Mouse (Mus musculus) MEL (cell line): ENCODE measurements around the gene Rnf152. TPM values are rescaled to one million over a fixed set of nuclear protein-coding genes. Genes with fewer than 3 reads are reported as not detected.

Experiments used
- DNase-seq: peaks from one replicate; pipeline ENCODE4 v3.0.0; 2011; ENCODE audit warnings: low read depth, low spot score
- H3K27ac ChIP-seq: 2 replicates; pipeline ENCODE4 v1.5.1; 2012; ENCODE audit warnings: low read depth, mild to moderate bottlenecking, control low read depth, low read length, moderate library complexity; ENCODE audit not compliant: control insufficient read depth
- H3K27me3 ChIP-seq, 2 experiments: fragments of 150-350 bp in 1 of 2; sonication (generic) in 1 of 2; 2 replicates each; pipeline ENCODE4 v1.6.1; 2012; ENCODE audit warnings: low read length in 2 of 2, mild to moderate bottlenecking in 2 of 2, improper control_type of control experiment in 1 of 2, moderate library complexity in 1 of 2; ENCODE audit not compliant: insufficient read depth in 2 of 2, control insufficient read depth in 1 of 2
- H3K36me3 ChIP-seq, 2 experiments: 2 replicates each; pipeline ENCODE4 v1.6.1; 2012 to 2014; ENCODE audit warnings: low read length in 2 of 2, improper control_type of control experiment in 1 of 2, inconsistent platforms in 1 of 2, mild to moderate bottlenecking in 1 of 2; ENCODE audit not compliant: insufficient read depth in 2 of 2, control insufficient read depth in 1 of 2
- H3K4me1 ChIP-seq, 2 experiments: fragments of 150-350 bp in 1 of 2; sonication (generic) in 1 of 2; 2 replicates each; pipeline ENCODE4 v1.6.1; 2012; ENCODE audit warnings: low read length in 2 of 2, improper control_type of control experiment in 1 of 2, mild to moderate bottlenecking in 1 of 2; ENCODE audit not compliant: insufficient read depth in 2 of 2, control insufficient read depth in 1 of 2
- H3K4me3 ChIP-seq, 2 experiments: fragments of 150-350 bp in 1 of 2; sonication (generic) in 1 of 2; 2 replicates each; pipeline ENCODE4 v1.5.1; 2012; ENCODE audit warnings: low read depth in 2 of 2, low read length in 2 of 2, mild to moderate bottlenecking in 2 of 2, moderate library complexity in 2 of 2, control low read depth in 1 of 2, improper control_type of control experiment in 1 of 2; ENCODE audit not compliant: control insufficient read depth in 1 of 2, insufficient read depth in 1 of 2
- H3K79me2 ChIP-seq: 2 replicates; pipeline ENCODE4 v1.6.1; 2012; ENCODE audit warnings: mild to moderate bottlenecking, low read length, moderate library complexity; ENCODE audit not compliant: control insufficient read depth, poor library complexity, insufficient read depth
- H3K9ac ChIP-seq: 2 replicates; pipeline ENCODE4 v1.6.1; 2012; ENCODE audit warnings: low read depth, mild to moderate bottlenecking, control low read depth, low read length, moderate library complexity; ENCODE audit not compliant: control insufficient read depth, poor library complexity, severe bottlenecking
- H3K9me3 ChIP-seq: fragments of 150-350 bp; sonication (generic); replicated peaks from 2 replicates; pipeline ENCODE4 v1.6.1; 2012; ENCODE audit warnings: mild to moderate bottlenecking, low read length, improper control_type of control experiment, moderate library complexity; ENCODE audit not compliant: insufficient read depth
- BHLHE40 ChIP-seq: IDR thresholded peaks from 2 replicates; pipeline ENCODE4 v1.6.1; 2012; ENCODE audit warnings: low read depth, mild to moderate bottlenecking, inconsistent platforms, low read length, improper control_type of control experiment, borderline replicate concordance
- CHD1 ChIP-seq: IDR thresholded peaks from 2 replicates; pipeline ENCODE4 v1.6.1; 2012; ENCODE audit warnings: low read depth, mild to moderate bottlenecking, inconsistent platforms, low read length, improper control_type of control experiment
- CHD2 ChIP-seq: IDR thresholded peaks from 2 replicates; pipeline ENCODE4 v1.6.1; 2011; ENCODE audit warnings: low read length, improper control_type of control experiment
- CTCF ChIP-seq, 3 experiments: IDR thresholded peaks in 2 of 3; conservative IDR thresholded peaks in 1 of 3; 2 replicates each; pipeline ENCODE4 v1.5.1; 2011 to 2012; ENCODE audit warnings: low read length in 3 of 3, low read depth in 2 of 3, mild to moderate bottlenecking in 2 of 3, improper control_type of control experiment in 1 of 3, inconsistent platforms in 1 of 3, mixed read lengths in 1 of 3, moderate library complexity in 1 of 3; ENCODE audit not compliant: control insufficient read depth in 1 of 3, insufficient read depth in 1 of 3, poor library complexity in 1 of 3, severe bottlenecking in 1 of 3
- E2F4 ChIP-seq: IDR thresholded peaks from 2 replicates; pipeline ENCODE4 v1.6.1; 2011; ENCODE audit warnings: low read depth, low read length, improper control_type of control experiment, borderline replicate concordance
- ETS1 ChIP-seq: IDR thresholded peaks from 2 replicates; pipeline ENCODE4 v1.6.1; 2012; ENCODE audit warnings: low read depth, mild to moderate bottlenecking, inconsistent platforms, low read length, improper control_type of control experiment, moderate library complexity
- GABPA ChIP-seq: IDR thresholded peaks from 2 replicates; pipeline ENCODE4 v1.6.1; 2012; ENCODE audit warnings: low read depth, mild to moderate bottlenecking, inconsistent platforms, low read length, improper control_type of control experiment, moderate library complexity
- GATA1 ChIP-seq: IDR thresholded peaks from 2 replicates; pipeline ENCODE4 v1.6.1; 2011; ENCODE audit warnings: low read depth, low read length, improper control_type of control experiment
- HCFC1 ChIP-seq: IDR thresholded peaks from 2 replicates; pipeline ENCODE4 v1.6.1; 2012; ENCODE audit warnings: low read depth, mild to moderate bottlenecking, inconsistent platforms, low read length, improper control_type of control experiment, moderate library complexity
- KAT2A ChIP-seq: conservative IDR thresholded peaks from 2 replicates; pipeline ENCODE4 v1.6.1; 2012; ENCODE audit warnings: low read depth, low read length, improper control_type of control experiment, inconsistent platforms
- MAFK ChIP-seq: IDR thresholded peaks from 2 replicates; pipeline ENCODE4 v1.6.1; 2011; ENCODE audit warnings: low read depth, mild to moderate bottlenecking, low read length, improper control_type of control experiment, borderline replicate concordance
- MYB ChIP-seq: IDR thresholded peaks from 2 replicates; pipeline ENCODE4 v1.6.1; 2011; ENCODE audit warnings: mild to moderate bottlenecking, low read depth, low read length, improper control_type of control experiment
- MYC ChIP-seq: IDR thresholded peaks from 2 replicates; pipeline ENCODE4 v1.6.1; 2011; ENCODE audit warnings: low read depth, mild to moderate bottlenecking, low read length, improper control_type of control experiment, moderate library complexity
- RCOR1 ChIP-seq: IDR thresholded peaks from 2 replicates; pipeline ENCODE4 v1.6.1; 2012; ENCODE audit warnings: low read depth, mild to moderate bottlenecking, inconsistent platforms, low read length, improper control_type of control experiment
- USF1 ChIP-seq: IDR thresholded peaks from 2 replicates; pipeline ENCODE4 v1.6.1; 2014; ENCODE audit warnings: low read depth, mild to moderate bottlenecking, inconsistent platforms, low read length, improper control_type of control experiment, moderate library complexity
- ZMIZ1 ChIP-seq: IDR thresholded peaks from 2 replicates; pipeline ENCODE4 v1.6.1; 2012; ENCODE audit warnings: low read depth, mild to moderate bottlenecking, inconsistent platforms, low read length, improper control_type of control experiment, moderate library complexity
- ZNF384 ChIP-seq: IDR thresholded peaks from 2 replicates; pipeline ENCODE4 v1.6.1; 2012; ENCODE audit warnings: low read depth, mild to moderate bottlenecking, inconsistent platforms, low read length, improper control_type of control experiment
- polyA plus RNA-seq, 2 experiments: library from polyadenylated mRNA; stranded (reverse) in 1 of 2; unstranded in 1 of 2; fragments of >175 nt in 1 of 2; fragments of >200 nt in 1 of 2; gene quantifications; 2 replicates each; pipeline versions ENCODE4 v1.2.1 to v1.2.4; 2012; ENCODE audit warnings: low replicate concordance in 2 of 2, low read depth in 1 of 2; ENCODE audit not compliant: insufficient read length in 2 of 2, insufficient read depth in 1 of 2, missing spikeins in 1 of 2
- total RNA-seq: library from RNA; depleted of rRNA; stranded (reverse); fragments of 300-350 nt; gene quantifications from 2 replicates; pipeline ENCODE4 v1.2.3, GENCODE M21; 2012

Gene Rnf152
- total and polyA plus RNA-seq, 3 experiments, result not detected

DNA sequence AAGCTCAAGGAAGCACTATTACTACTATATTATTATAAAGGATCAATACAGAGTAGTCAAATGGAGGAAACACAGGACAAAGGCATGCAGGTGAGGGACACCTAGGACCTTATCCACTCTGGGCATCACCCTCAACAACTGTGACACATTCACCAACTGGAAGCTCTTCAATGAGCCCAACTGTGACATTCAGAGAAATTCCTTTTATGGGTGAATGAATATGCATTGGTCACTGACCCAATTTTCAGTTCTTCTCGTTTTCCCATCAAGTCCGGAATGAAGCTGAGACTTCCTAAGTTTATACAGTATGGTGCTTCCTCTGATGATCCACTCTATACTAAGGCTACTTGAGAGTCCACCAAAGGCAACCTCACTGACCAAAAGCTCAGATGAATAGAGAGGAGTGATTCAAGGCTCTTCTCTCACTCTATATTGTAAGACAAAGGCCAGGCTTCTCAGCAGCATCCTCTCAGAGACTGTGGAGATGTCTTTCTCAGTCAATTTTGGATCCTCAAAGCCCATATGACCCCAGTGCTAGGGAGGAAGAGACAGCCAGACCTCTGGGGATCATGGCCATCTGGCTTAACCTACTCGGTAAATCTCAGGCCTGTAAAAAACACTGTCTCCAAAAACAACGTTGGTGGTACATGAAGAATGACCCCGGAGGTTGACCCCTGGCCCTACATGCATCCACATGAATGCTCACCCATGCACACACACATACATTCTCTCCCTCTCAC is 25.8 kb downstream of the Rnf152 start:
- no peaks in the 10 kb centered on the region for H3K36me3 ChIP-seq
- no peak for DNase-seq
- no peak overlapping the region for H3K4me3 ChIP-seq
- H3K9ac ChIP-seq, result no peak overlapping the region
- H3K27me3 ChIP-seq, result no peaks in the 10 kb centered on the region
- H3K79me2 ChIP-seq, result no peaks in the 10 kb centered on the region
- no peak overlapping the region for H3K27ac ChIP-seq
- TF ChIP-seq MYC (no peak), GABPA (no peak), MAFK (no peak), KAT2A (no peak), HCFC1 (no peak), USF1 (no peak), CHD1 (no peak), ZNF384 (no peak), CHD2 (no peak), ETS1 (no peak), MYB (no peak), ZMIZ1 (no peak)
- no peaks in the 10 kb centered on the region for H3K4me1 ChIP-seq
- H3K9me3 ChIP-seq, result no peaks in the 10 kb centered on the region

DNA sequence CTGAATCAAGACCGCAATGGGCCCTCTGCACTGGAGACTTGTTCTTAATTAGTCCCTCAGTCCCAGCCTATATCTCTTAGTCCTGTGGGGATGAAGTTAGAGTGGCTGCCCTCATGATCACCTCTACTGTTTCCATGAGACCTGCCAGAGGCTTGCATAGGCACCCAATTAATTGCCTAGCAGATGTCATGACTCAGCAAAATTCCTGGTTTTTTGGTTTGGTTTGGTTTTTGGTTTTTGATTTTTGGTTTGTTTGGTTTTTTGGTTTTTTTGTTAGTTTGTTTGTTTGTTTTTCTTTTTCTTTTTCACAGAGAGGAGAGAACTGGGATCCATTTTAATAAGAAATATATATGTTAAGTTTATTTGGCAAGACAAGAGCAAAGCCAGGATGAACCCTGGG is 28.7 kb downstream of the Rnf152 start:
- Histone ChIP-seq H3K9me3 (no peaks in the 10 kb centered on the region), H3K4me3 (no peak overlapping the region), H3K36me3 (no peaks in the 10 kb centered on the region), H3K79me2 (no peaks in the 10 kb centered on the region), H3K4me1 (no peaks in the 10 kb centered on the region), H3K27me3 (no peaks in the 10 kb centered on the region), H3K27ac (no peak overlapping the region), H3K9ac (no peak overlapping the region)
- no peak for TF ChIP-seq E2F4
- no peak for TF ChIP-seq RCOR1
- no peak for TF ChIP-seq BHLHE40
- no peak for TF ChIP-seq GATA1
- TF ChIP-seq MAFK, result peak; percentile 27; the same call in 1 of the 2 replicates
- TF ChIP-seq CTCF (IDR thresholded peaks at IDR 0.05 in 2 of 3, conservative IDR thresholded peaks at IDR 0.05 in 1 of 3; ENCODE audit: control insufficient read depth in 1 of 3, insufficient read depth in 1 of 3, low read depth in 2 of 3, low read length in 3 of 3, poor library complexity in 1 of 3, severe bottlenecking in 1 of 3), result no peak
- no peak for DNase-seq
